In the genomic region with DNA sequence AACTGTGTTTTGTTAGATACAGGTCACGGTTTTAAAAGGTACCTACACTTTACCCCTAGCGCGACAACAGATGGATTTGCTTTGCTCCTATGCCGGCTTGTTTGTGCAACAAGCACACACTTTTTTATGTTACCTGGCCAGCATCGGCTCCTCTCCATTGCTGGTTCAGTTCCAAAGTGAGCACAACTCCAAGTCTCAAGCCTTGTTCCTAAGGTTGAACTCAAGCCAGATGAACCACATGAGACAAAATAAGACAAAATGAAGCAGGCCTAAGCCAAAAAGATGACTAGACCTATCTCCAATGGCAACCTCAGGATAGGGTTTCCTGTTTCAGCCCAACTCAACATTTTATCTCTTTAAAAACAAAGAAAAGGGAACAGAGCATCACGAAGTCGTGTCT, we compare ENCODE assay signal across 26 mouse cellular contexts.
DNase-seq lines count a peak whose midpoint lies in the region; ATAC-seq and TF ChIP-seq lines count a peak whose summit lies in the region.
"Had no signal": no experiment of that assay in that cellular context is flagged by ENCODE, and none has a peak within 500 bp of the region (broad histone marks: within the 10 kb centered on the region; RNA-seq: fewer than 3 reads in every experiment).

No protein-coding gene starts in this region.

- H3K4me2 ChIP-seq in heart, postnatal 0 days (ENCODE audit: low read depth, low read length): no peak overlapping the region
- H3K4me2 ChIP-seq: forebrain, embryonic 13.5 days had no signal

- TF ChIP-seq EP300 in heart, postnatal 0 days (IDR thresholded peaks at IDR 0.05; ENCODE audit: low read depth): no peak
- no peak for TF ChIP-seq EP300 in heart, adult 2 months (IDR thresholded peaks at IDR 0.05; ENCODE audit: insufficient read depth, low read depth, low read length)

- no peaks in the 10 kb centered on the region for H3K27me3 ChIP-seq in heart, postnatal 0 days (ENCODE audit: control insufficient read depth, insufficient read depth, low read length)
- no peaks in the 10 kb centered on the region for H3K27me3 ChIP-seq in heart, adult 2 months (ENCODE audit: control insufficient read depth, insufficient read depth, low read length)
- H3K27me3 ChIP-seq: CH12.LX; forebrain, embryonic 13.5 days; heart, embryonic 15.5 days; hindbrain, embryonic 12.5 days; hindbrain, embryonic 15.5 days; Patski had no signal

- ATAC-seq in heart, postnatal 0 days (ENCODE audit: insufficient read depth, low read depth): no peak
- ATAC-seq: forebrain, embryonic 13.5 days; forebrain, embryonic 16.5 days; intestine, postnatal 0 days; Patski had no signal

- H3K36me3 ChIP-seq in heart, postnatal 0 days (replicated peaks; ENCODE audit: control insufficient read depth, insufficient read depth, low read length): no peaks in the 10 kb centered on the region
- H3K36me3 ChIP-seq in heart, adult 2 months (ENCODE audit: control insufficient read depth, insufficient read depth, low read length): no peaks in the 10 kb centered on the region
- H3K36me3 ChIP-seq: embryonic facial prominence, embryonic 13.5 days; forebrain, embryonic 10.5 days; G1E; heart, embryonic 10.5 days; heart, embryonic 15.5 days; hindbrain, embryonic 12.5 days; hindbrain, embryonic 15.5 days had no signal

- no peaks in the 10 kb centered on the region for H3K79me2 ChIP-seq in heart, adult 2 months (replicated peaks; ENCODE audit: control insufficient read depth, insufficient read depth, low read length)

- no peak overlapping the region for H3K4me3 ChIP-seq in heart, postnatal 0 days (ENCODE audit: low read depth, low read length)
- no peak overlapping the region for H3K4me3 ChIP-seq in heart, adult 2 months
- H3K4me3 ChIP-seq: forebrain, embryonic 10.5 days; forebrain, embryonic 13.5 days; hindbrain, embryonic 12.5 days; hindbrain, embryonic 15.5 days had no signal

- intact Hi-C loops in heart, adult 2 months (cut with DNase I): loop anchor here (5.0 kb wide), 3 partner anchors 198 to 1568 kb away; no protein-coding TSS in a partner anchor

- no peak overlapping the region for H3K9ac ChIP-seq in heart, postnatal 0 days (replicated peaks; ENCODE audit: low read depth, low read length)
- no peak overlapping the region for H3K9ac ChIP-seq in heart, adult 2 months (ENCODE audit: low read depth, low read length)
- H3K9ac ChIP-seq: forebrain, embryonic 13.5 days; hindbrain, embryonic 12.5 days; hindbrain, embryonic 15.5 days had no signal

- no peak for TF ChIP-seq POLR2A in heart, adult 2 months (IDR thresholded peaks at IDR 0.05; ENCODE audit: insufficient read depth, low read depth, low read length)

- WGBS in heart, postnatal 0 days: 83% methylated on average over 7 of the region's 7 CpGs
- 74% methylated on average over 7 of the region's 7 CpGs for WGBS in heart, adult 2 months

- no peaks in the 10 kb centered on the region for H3K4me1 ChIP-seq in heart, postnatal 0 days (ENCODE audit: control insufficient read depth, insufficient read depth)
- peaks cover 1% of the 10 kb centered on the region for H3K4me1 ChIP-seq in heart, adult 2 months (ENCODE audit: control insufficient read depth, insufficient read depth, low read length)
- H3K4me1 ChIP-seq: forebrain, embryonic 13.5 days; hindbrain, embryonic 12.5 days; hindbrain, embryonic 15.5 days had no signal

- no peaks in the 10 kb centered on the region for H3K9me3 ChIP-seq in heart, postnatal 0 days (replicated peaks; ENCODE audit: control insufficient read depth, low read length)
- H3K9me3 ChIP-seq: embryonic facial prominence, embryonic 13.5 days; forebrain, embryonic 10.5 days; forebrain, embryonic 13.5 days; G1E; heart, embryonic 10.5 days; heart, embryonic 15.5 days; hindbrain, embryonic 12.5 days; hindbrain, embryonic 15.5 days had no signal

- TF ChIP-seq CTCF in heart, postnatal 0 days (IDR thresholded peaks at IDR 0.05; ENCODE audit: low read depth): no peak
- TF ChIP-seq CTCF in heart, adult 2 months (IDR thresholded peaks at IDR 0.05): no peak

- DNase-seq in cerebellum, postnatal 10 days: peak; percentile 59 to 65
- no peak for DNase-seq in cerebellum, adult 9-10 months
- DNase-seq in heart, adult 11 months: peak; percentile 80
- DNase-seq in heart, adult 18-20 months: no peak
- DNase-seq in heart, postnatal 0 days (ENCODE audit: low spot score): no peak
- DNase-seq in heart, adult 2 months: no peak
- peak; percentile 27 for DNase-seq in skeletal muscle tissue, adult 2 months (ENCODE audit: low read depth, low spot score)
- DNase-seq: adrenal gland, postnatal 10 days; adrenal gland, postnatal 36 days; B cell, adult 2 months; cerebellum, adult 11 months; cerebellum, postnatal 25 days; gastrocnemius, postnatal 25 days; kidney, adult 8-10 months had no signal

- H3K27ac ChIP-seq in heart, postnatal 0 days (ENCODE audit: low read depth): peak overlapping the region; percentile 60
- no peak overlapping the region for H3K27ac ChIP-seq in heart, adult 2 months
- H3K27ac ChIP-seq: forebrain, embryonic 10.5 days; forebrain, embryonic 13.5 days; hindbrain, embryonic 12.5 days; hindbrain, embryonic 15.5 days had no signal

Comparison
In these comparisons a context has a peak if more than half of its experiments do, and no peak if none do; other contexts are left out.
1. DNase-seq: peak in cerebellum, postnatal 10 days (2 of 2), heart, adult 11 months (single experiment) and skeletal muscle tissue, adult 2 months (single experiment); none in cerebellum, adult 9-10 months (single experiment), heart, adult 18-20 months (0 of 2), heart, postnatal 0 days (single experiment) and heart, adult 2 months (0 of 2).